Mouse (Mus musculus) kidney, embryonic 16.5 days (tissue): ENCODE measurements around the gene Noct. TPM values are rescaled to one million over a fixed set of nuclear protein-coding genes. Genes with fewer than 3 reads are reported as not detected.
A peak's percentile ranks its signal among the peaks of the same experiment; 100 is the strongest.

Source experiments
- ATAC-seq: fragments of 200-750 bp; cut with Nextera tagmentation; 2 replicates; pipeline ENCODE4 v1.8.0; 2017; ENCODE audit warnings: moderate TSS enrichment; ENCODE audit not compliant: low FRiP score, low TSS enrichment
- H3K27ac ChIP-seq: fragments of 300-500 bp; sonication (generic); 2 replicates; pipeline ENCODE4 v1.5.1; 2014; ENCODE audit warnings: low read length
- H3K27me3 ChIP-seq: fragments of 300-500 bp; sonication (generic); 2 replicates; pipeline ENCODE4 v1.6.1; 2014; ENCODE audit warnings: low read length, control low read depth, mixed read lengths; ENCODE audit not compliant: insufficient read depth
- H3K36me3 ChIP-seq: fragments of 300-500 bp; sonication (generic); 2 replicates; pipeline ENCODE4 v1.6.1; 2014; ENCODE audit warnings: low read length, control low read depth, mixed read lengths; ENCODE audit not compliant: insufficient read depth
- H3K4me1 ChIP-seq: fragments of 300-500 bp; sonication (generic); 2 replicates; pipeline ENCODE4 v1.6.1; 2014; ENCODE audit warnings: low read length, control low read depth, mixed read lengths; ENCODE audit not compliant: insufficient read depth
- H3K4me2 ChIP-seq: fragments of 300-500 bp; sonication (generic); replicated peaks from 2 replicates; pipeline ENCODE4 v1.6.1; 2014; ENCODE audit warnings: low read depth, low read length
- H3K4me3 ChIP-seq: fragments of 300-500 bp; sonication (generic); 2 replicates; pipeline ENCODE4 v1.5.1; 2014; ENCODE audit warnings: mild to moderate bottlenecking, low read length
- H3K9ac ChIP-seq: fragments of 300-500 bp; sonication (generic); replicated peaks from 2 replicates; pipeline ENCODE4 v1.6.1; 2014; ENCODE audit warnings: low read length
- H3K9me3 ChIP-seq: fragments of 300-500 bp; sonication (generic); 2 replicates; pipeline ENCODE4 v1.6.1; 2016; ENCODE audit warnings: low read length, control low read depth
- WGBS: fragments of 180-500 bp; shearing (Covaris S2); extraction: QIAGEN DNeasy Blood & Tissue Kit; methylation state at CpG from one replicate; pipeline ENCODE4 v1.1.7; 2014; 5-methylcytosine and 5-hydroxymethylcytosine counted together
- polyA plus RNA-seq: library from polyadenylated mRNA; unstranded; fragments of >200 nt; fragmentation: Nextera tagmentation; extraction: Ambion mirVana; gene quantifications from 2 replicates; pipeline ENCODE4 v1.2.1, GENCODE M21; 2015

The Noct gene
- polyA plus RNA-seq, 1 experiment from 2014 or later: 7.2 TPM

- H3K36me3 ChIP-seq: peaks cover 70% of the 10 kb centered on the region
- H3K4me1 ChIP-seq: no peaks in the 10 kb centered on the region
- WGBS: 89% methylated on average over 12 of the region's 12 CpGs
- no peaks in the 10 kb centered on the region for H3K9me3 ChIP-seq
- H3K9ac ChIP-seq: no peak overlapping the region
- H3K4me2 ChIP-seq: no peak overlapping the region
- no peak for ATAC-seq
- no peaks in the 10 kb centered on the region for H3K27me3 ChIP-seq
- H3K4me3 ChIP-seq: no peak overlapping the region
- H3K27ac ChIP-seq: no peak overlapping the region
Observed at GRCm38 (mm10) chr3:51252689-51253402, 28.6 kb downstream of the Noct start.

- H3K4me2 ChIP-seq: no peak overlapping the region
- no peaks in the 10 kb centered on the region for H3K4me1 ChIP-seq
- peaks cover 76% of the 10 kb centered on the region for H3K36me3 ChIP-seq
- no peaks in the 10 kb centered on the region for H3K27me3 ChIP-seq
- H3K9me3 ChIP-seq: no peaks in the 10 kb centered on the region
- ATAC-seq: 0 out of 2 replicates have a peak, but pooled peaks have one; percentile 12
- H3K27ac ChIP-seq: no peak overlapping the region
- H3K9ac ChIP-seq: no peak overlapping the region
- WGBS: 90% methylated on average over 7 of the region's 7 CpGs
- no peak overlapping the region for H3K4me3 ChIP-seq
Observed at GRCm38 (mm10) chr3:51254784-51255183, 30.5 kb downstream of the Noct start.

GRCm38 (mm10) chr3:51256450-51256849, 32.2 kb downstream of the Noct start:
- no peak overlapping the region for H3K4me3 ChIP-seq
- H3K4me2 ChIP-seq: no peak overlapping the region
- no peak overlapping the region for H3K27ac ChIP-seq
- H3K27me3 ChIP-seq: no peaks in the 10 kb centered on the region
- no peak overlapping the region for H3K9ac ChIP-seq
- H3K36me3 ChIP-seq: peaks cover 74% of the 10 kb centered on the region
- H3K9me3 ChIP-seq: no peaks in the 10 kb centered on the region
- WGBS: 91% methylated on average over 12 of the region's 12 CpGs
- H3K4me1 ChIP-seq: no peaks in the 10 kb centered on the region
- ATAC-seq: no peak

- Histone ChIP-seq H3K27me3 (no peaks in the 10 kb centered on the region), H3K36me3 (peaks cover 69% of the 10 kb centered on the region), H3K9me3 (no peaks in the 10 kb centered on the region), H3K27ac (no peak overlapping the region), H3K9ac (no peak overlapping the region), H3K4me1 (no peaks in the 10 kb centered on the region), H3K4me2 (no peak overlapping the region), H3K4me3 (no peak overlapping the region)
- WGBS: 96% methylated on average over 5 of the region's 5 CpGs
- ATAC-seq: no peak
Observed at GRCm38 (mm10) chr3:51258070-51258469, 33.8 kb downstream of the Noct start.

- H3K4me1 ChIP-seq: no peaks in the 10 kb centered on the region
- H3K27ac ChIP-seq: no peak overlapping the region
- H3K4me3 ChIP-seq: no peak overlapping the region
- 57% methylated on average over 7 of the region's 8 CpGs for WGBS
- ATAC-seq: 0 out of 2 replicates have a peak, but pooled peaks have one; percentile 35
- no peaks in the 10 kb centered on the region for H3K27me3 ChIP-seq
- no peaks in the 10 kb centered on the region for H3K9me3 ChIP-seq
- no peak overlapping the region for H3K4me2 ChIP-seq
- H3K9ac ChIP-seq: no peak overlapping the region
- H3K36me3 ChIP-seq: peaks cover 55% of the 10 kb centered on the region
Observed at GRCm38 (mm10) chr3:51262942-51263341, 38.7 kb downstream of the Noct start.

GRCm38 (mm10) chr3:51268434-51268833, 44.2 kb downstream of the Noct start:
- H3K9ac ChIP-seq: no peak overlapping the region; the same call in 1 of the 2 replicates

GRCm38 (mm10) chr3:51270069-51270817, 46.0 kb downstream of the Noct start:
- no peak for ATAC-seq
- Histone ChIP-seq H3K4me3 (no peak overlapping the region), H3K9ac (no peak overlapping the region), H3K9me3 (no peaks in the 10 kb centered on the region), H3K27ac (peak overlapping the region; percentile 18; the same call in 1 of the 2 replicates), H3K36me3 (peaks cover 6% of the 10 kb centered on the region; the same call in 1 of the 2 replicates), H3K4me2 (no peak overlapping the region), H3K4me1 (peaks cover 9% of the 10 kb centered on the region), H3K27me3 (no peaks in the 10 kb centered on the region)
- 72% methylated on average over 12 of the region's 12 CpGs for WGBS

More at GRCm38 (mm10) chr3:51268434-51268833, 44.2 kb downstream of the Noct start:
- Histone ChIP-seq H3K4me3 (no peak overlapping the region), H3K9me3 (no peaks in the 10 kb centered on the region), H3K4me2 (no peak overlapping the region), H3K27me3 (no peaks in the 10 kb centered on the region), H3K36me3 (peaks cover 20% of the 10 kb centered on the region), H3K4me1 (0 out of 2 replicates have a peak, but pooled peaks cover 3% of the 10 kb centered on the region), H3K27ac (no peak overlapping the region)
- 71% methylated on average over 12 of the region's 12 CpGs for WGBS
- no peak for ATAC-seq

- peak overlapping the region; percentile 93 for H3K9ac ChIP-seq
- H3K36me3 ChIP-seq: no peaks in the 10 kb centered on the region
- ATAC-seq: peak; percentile 99
Observed at GRCm38 (mm10) chr3:51275956-51276398, 51.7 kb downstream of the Noct start.

GRCm38 (mm10) chr3:51276421-51277111, 52.3 kb downstream of the Noct start:
- peak; percentile 44; the same call in 1 of the 2 replicates for ATAC-seq
- H3K4me3 ChIP-seq: peak overlapping the region; percentile 100
- peaks cover 8% of the 10 kb centered on the region for H3K4me1 ChIP-seq
- H3K27ac ChIP-seq: peak overlapping the region; percentile 99
- no peaks in the 10 kb centered on the region for H3K36me3 ChIP-seq
- under 1% methylated on average over 51 of the region's 93 CpGs for WGBS
- H3K9me3 ChIP-seq: no peaks in the 10 kb centered on the region
- peak overlapping the region; percentile 84 for H3K4me2 ChIP-seq
- peak overlapping the region; percentile 93 for H3K9ac ChIP-seq
- no peaks in the 10 kb centered on the region for H3K27me3 ChIP-seq

More at GRCm38 (mm10) chr3:51275956-51276398, 51.7 kb downstream of the Noct start:
- WGBS: under 1% methylated on average over 33 of the region's 33 CpGs
- H3K27ac ChIP-seq: peak overlapping the region; percentile 99
- H3K9me3 ChIP-seq: no peaks in the 10 kb centered on the region
- H3K4me1 ChIP-seq: peaks cover 8% of the 10 kb centered on the region
- peak overlapping the region; percentile 84 for H3K4me2 ChIP-seq
- peak overlapping the region; percentile 100 for H3K4me3 ChIP-seq
- H3K27me3 ChIP-seq: no peaks in the 10 kb centered on the region
